Mouse (Mus musculus): ENCODE data around the gene Tagln2. TPM values are rescaled to one million over a fixed set of nuclear protein-coding genes. Genes with fewer than 3 reads are reported as not detected.

Gene Tagln2
- total RNA-seq, 2 experiments from 2014 or later: 16.4 to 23.4 TPM

GRCm38 (mm10) chr1:172496030-172496429, 3.8 kb upstream of the Tagln2 start:
- TF ChIP-seq CTCF (IDR thresholded peaks at IDR 0.05): no peak
- intact Hi-C loops (cut with DNase I): loop anchor here (10.0 kb wide), 1 partner anchor 451 kb away; no protein-coding TSS in a partner anchor
- no peak for DNase-seq

GRCm38 (mm10) chr1:172497428-172497827, 2.4 kb upstream of the Tagln2 start:
- intact Hi-C loops (cut with DNase I): loop anchor here (10.0 kb wide), 1 partner anchor 453 kb away; no protein-coding TSS in a partner anchor
- Histone ChIP-seq H3K4me3 (no peak overlapping the region), H3K27ac (no peak overlapping the region)
- no peak for TF ChIP-seq CTCF (IDR thresholded peaks at IDR 0.05)
- no peak for DNase-seq

More at GRCm38 (mm10) chr1:172496030-172496429, 3.8 kb upstream of the Tagln2 start:
- Histone ChIP-seq H3K27ac (no peak overlapping the region), H3K4me3 (no peak overlapping the region)

GRCm38 (mm10) chr1:172500451-172501370, 864 bp downstream of the Tagln2 start:
- TF ChIP-seq CTCF (IDR thresholded peaks at IDR 0.05): no peak
- intact Hi-C loops (cut with DNase I): loop anchor here (2.0 kb wide), 1 partner anchor 24 kb away; no protein-coding TSS in a partner anchor
- DNase-seq: peak; percentile 80
- peak overlapping the region; percentile 91 for H3K27ac ChIP-seq
- peak overlapping the region; percentile 92 for H3K4me3 ChIP-seq

GRCm38 (mm10) chr1:172501371-172502144, 1.7 kb downstream of the Tagln2 start:
- DNase-seq: peak; percentile 85
- TF ChIP-seq CTCF (IDR thresholded peaks at IDR 0.05): no peak
- H3K27ac ChIP-seq: peak overlapping the region; percentile 91
- intact Hi-C loops (cut with DNase I): loop anchor here (2.0 kb wide), 1 partner anchor 23 kb away; no protein-coding TSS in a partner anchor
- peak overlapping the region; percentile 92 for H3K4me3 ChIP-seq

GRCm38 (mm10) chr1:172502145-172503110, 2.6 kb downstream of the Tagln2 start:
- DNase-seq: no peak
- Histone ChIP-seq H3K27ac (peak overlapping the region; percentile 91), H3K4me3 (peak overlapping the region; percentile 92)
- intact Hi-C loops (cut with DNase I): no loop called here
- no peak for TF ChIP-seq CTCF (IDR thresholded peaks at IDR 0.05)

GRCm38 (mm10) chr1:172503111-172503997, 3.5 kb downstream of the Tagln2 start:
- TF ChIP-seq CTCF (IDR thresholded peaks at IDR 0.05): no peak
- Histone ChIP-seq H3K27ac (peak overlapping the region; percentile 91), H3K4me3 (peak overlapping the region; percentile 92)
- intact Hi-C loops (cut with DNase I): no loop called here
- DNase-seq: peak; percentile 54

- no peak for TF ChIP-seq CTCF (IDR thresholded peaks at IDR 0.05)
- no peak overlapping the region for H3K4me3 ChIP-seq
- DNase-seq: no peak
Measured at GRCm38 (mm10) chr1:172504756-172505155, 4.9 kb downstream of the Tagln2 start.

GRCm38 (mm10) chr1:172507001-172507400, 7.2 kb downstream of the Tagln2 start:
- no peak overlapping the region for H3K27ac ChIP-seq
- H3K4me3 ChIP-seq: no peak overlapping the region
- DNase-seq: peak; percentile 33
- intact Hi-C loops (cut with DNase I): no loop called here
- TF ChIP-seq CTCF (IDR thresholded peaks at IDR 0.05): no peak

More at GRCm38 (mm10) chr1:172504756-172505155, 4.9 kb downstream of the Tagln2 start:
- H3K27ac ChIP-seq: peak overlapping the region; percentile 16; the same call in 1 of the 2 replicates
- intact Hi-C loops (cut with DNase I): no loop called here

GRCm38 (mm10) chr1:172507701-172508100, 7.9 kb downstream of the Tagln2 start:
- Histone ChIP-seq H3K27ac (no peak overlapping the region), H3K4me3 (no peak overlapping the region)
- DNase-seq: no peak
- no peak for TF ChIP-seq CTCF (IDR thresholded peaks at IDR 0.05)
- intact Hi-C loops (cut with DNase I): no loop called here

GRCm38 (mm10) chr1:172508172-172508571, 8.3 kb downstream of the Tagln2 start:
- no peak overlapping the region for H3K4me3 ChIP-seq
- no peak for DNase-seq
- intact Hi-C loops (cut with DNase I): no loop called here
- no peak for TF ChIP-seq CTCF (IDR thresholded peaks at IDR 0.05)
- no peak overlapping the region for H3K27ac ChIP-seq

GRCm38 (mm10) chr1:172509235-172509634, 9.4 kb downstream of the Tagln2 start:
- Histone ChIP-seq H3K27ac (no peak overlapping the region), H3K4me3 (no peak overlapping the region)
- no peak for TF ChIP-seq CTCF (IDR thresholded peaks at IDR 0.05)
- no peak for DNase-seq
- intact Hi-C loops (cut with DNase I): no loop called here

Measured in gastrocnemius, adult 2 months (tissue).